ENCODE assay signal across 17 mouse cellular contexts in the genomic region with DNA sequence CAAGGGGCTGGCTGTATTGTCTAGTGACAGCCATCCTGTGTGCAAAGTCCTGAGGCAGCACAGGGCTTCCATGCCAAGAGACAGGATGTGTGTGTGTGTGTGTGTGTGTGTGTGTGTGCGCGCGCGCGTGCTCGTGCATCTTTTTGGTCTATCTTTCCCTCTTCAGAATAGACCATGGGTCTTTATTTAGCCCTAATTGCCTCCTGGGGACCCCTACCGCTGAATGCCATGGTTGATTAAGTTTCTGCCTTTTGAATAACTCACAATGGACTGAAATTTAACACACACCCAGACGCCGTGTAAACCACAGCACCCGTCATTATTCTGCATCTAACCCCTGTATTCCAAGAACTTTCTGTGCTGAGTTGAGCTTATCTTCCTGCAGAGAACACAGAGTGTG.
DNase-seq lines count a peak whose midpoint lies in the region; ATAC-seq and TF ChIP-seq lines count a peak whose summit lies in the region.
"Had no signal": no experiment of that assay in that cellular context is flagged by ENCODE, and none has a peak within 500 bp of the region (broad histone marks: within the 10 kb centered on the region; RNA-seq: fewer than 3 reads in every experiment).

No protein-coding gene starts in this region.

- H3K4me2 ChIP-seq in embryonic facial prominence, embryonic 11.5 days (ENCODE audit: low read depth, low read length) = no peak overlapping the region
- no peak overlapping the region for H3K4me2 ChIP-seq in neural tube, embryonic 13.5 days
- H3K4me2 ChIP-seq in neural tube, embryonic 15.5 days = no peak overlapping the region
- H3K4me2 ChIP-seq in forebrain, postnatal 0 days (ENCODE audit: low read depth) = no peak overlapping the region
- H3K4me2 ChIP-seq: heart, embryonic 11.5 days; lung, embryonic 15.5 days had no signal

- no peak overlapping the region for H3K9ac ChIP-seq in embryonic facial prominence, embryonic 11.5 days (replicated peaks; ENCODE audit: low read length)
- H3K9ac ChIP-seq in neural tube, embryonic 13.5 days = no peak overlapping the region
- H3K9ac ChIP-seq in neural tube, embryonic 15.5 days (replicated peaks) = no peak overlapping the region
- no peak overlapping the region for H3K9ac ChIP-seq in forebrain, postnatal 0 days
- H3K9ac ChIP-seq: liver, embryonic 14.5 days; lung, embryonic 15.5 days had no signal

- no peaks in the 10 kb centered on the region for H3K4me1 ChIP-seq in embryonic facial prominence, embryonic 11.5 days (ENCODE audit: control insufficient read depth, insufficient read depth, low read length)
- peaks cover 23% of the 10 kb centered on the region for H3K4me1 ChIP-seq in embryonic facial prominence, embryonic 10.5 days
- H3K4me1 ChIP-seq in neural tube, embryonic 13.5 days (replicated peaks) = peaks cover 26% of the 10 kb centered on the region
- peaks cover 22% of the 10 kb centered on the region for H3K4me1 ChIP-seq in neural tube, embryonic 15.5 days
- peaks cover 6% of the 10 kb centered on the region; the same call in 1 of the 2 replicates for H3K4me1 ChIP-seq in forebrain, postnatal 0 days (ENCODE audit: insufficient read depth)
- H3K4me1 ChIP-seq: lung, embryonic 15.5 days had no signal

- WGBS in embryonic facial prominence, embryonic 11.5 days = 67% methylated on average over 10 of the region's 10 CpGs
- WGBS in embryonic facial prominence, embryonic 10.5 days = 75% methylated on average over 10 of the region's 10 CpGs
- WGBS in neural tube, embryonic 13.5 days = 26% methylated on average over 10 of the region's 10 CpGs
- 26% methylated on average over 10 of the region's 10 CpGs for WGBS in neural tube, embryonic 15.5 days
- 11% methylated on average over 10 of the region's 10 CpGs for WGBS in forebrain, postnatal 0 days

- H3K27ac ChIP-seq in embryonic facial prominence, embryonic 11.5 days (replicated peaks; ENCODE audit: low read depth, low read length) = no peak overlapping the region
- no peak overlapping the region for H3K27ac ChIP-seq in embryonic facial prominence, embryonic 10.5 days (replicated peaks)
- H3K27ac ChIP-seq in neural tube, embryonic 13.5 days (replicated peaks) = 0 out of 2 replicates have a peak overlapping the region, but pooled peaks have one; percentile 59
- H3K27ac ChIP-seq in neural tube, embryonic 15.5 days (replicated peaks) = no peak overlapping the region
- H3K27ac ChIP-seq in forebrain, postnatal 0 days (ENCODE audit: low read depth, low read length) = no peak overlapping the region
- H3K27ac ChIP-seq: layer of hippocampus, adult 2 months; liver, embryonic 14.5 days; lung, embryonic 15.5 days had no signal

- no peak for DNase-seq in embryonic facial prominence, embryonic 11.5 days (ENCODE audit: low spot score)
- no peak for DNase-seq in embryonic facial prominence, embryonic 10.5 days (ENCODE audit: low spot score)
- DNase-seq in forebrain, postnatal 0 days = no peak
- DNase-seq in retina, postnatal 1 day = peak; percentile 60
- no peak for DNase-seq in kidney, postnatal 14 days
- DNase-seq in kidney, adult 8-10 months = no peak
- DNase-seq: cerebellum, adult 8-10 months; heart, postnatal 10 days; lung, postnatal 4 days had no signal

- no peaks in the 10 kb centered on the region for H3K9me3 ChIP-seq in embryonic facial prominence, embryonic 11.5 days (replicated peaks; ENCODE audit: control insufficient read depth, low read length)
- no peaks in the 10 kb centered on the region for H3K9me3 ChIP-seq in embryonic facial prominence, embryonic 10.5 days
- no peaks in the 10 kb centered on the region for H3K9me3 ChIP-seq in neural tube, embryonic 13.5 days
- H3K9me3 ChIP-seq in neural tube, embryonic 15.5 days (replicated peaks) = no peaks in the 10 kb centered on the region
- no peaks in the 10 kb centered on the region for H3K9me3 ChIP-seq in forebrain, postnatal 0 days (ENCODE audit: low read length)
- H3K9me3 ChIP-seq: lung, embryonic 15.5 days had no signal

- no peaks in the 10 kb centered on the region for H3K36me3 ChIP-seq in embryonic facial prominence, embryonic 11.5 days (replicated peaks; ENCODE audit: control insufficient read depth, insufficient read depth, low read depth, low read length)
- no peaks in the 10 kb centered on the region for H3K36me3 ChIP-seq in embryonic facial prominence, embryonic 10.5 days (replicated peaks)
- H3K36me3 ChIP-seq in neural tube, embryonic 13.5 days = no peaks in the 10 kb centered on the region
- H3K36me3 ChIP-seq in neural tube, embryonic 15.5 days = no peaks in the 10 kb centered on the region
- H3K36me3 ChIP-seq in forebrain, postnatal 0 days (ENCODE audit: insufficient read depth) = no peaks in the 10 kb centered on the region
- H3K36me3 ChIP-seq: G1E; lung, embryonic 15.5 days had no signal

- 0 out of 2 replicates have a peak, but pooled peaks have one; percentile 35 for ATAC-seq in embryonic facial prominence, embryonic 11.5 days (replicated peaks; ENCODE audit: insufficient number of reproducible peaks, low FRiP score, low TSS enrichment, low read depth)
- no peak for ATAC-seq in neural tube, embryonic 13.5 days (ENCODE audit: low read depth)
- ATAC-seq in neural tube, embryonic 15.5 days (ENCODE audit: low FRiP score) = no peak
- ATAC-seq in forebrain, postnatal 0 days = 0 out of 2 replicates have a peak, but pooled peaks have one; percentile 2
- ATAC-seq: CD4-positive, CD25-positive, alpha-beta regulatory T cell, adult 4 months had no signal

- no peak for TF ChIP-seq CTCF in forebrain, postnatal 0 days (IDR thresholded peaks at IDR 0.05; ENCODE audit: low read depth)

- no peak overlapping the region for H3K4me3 ChIP-seq in embryonic facial prominence, embryonic 11.5 days (ENCODE audit: low read depth, low read length)
- no peak overlapping the region for H3K4me3 ChIP-seq in embryonic facial prominence, embryonic 10.5 days
- no peak overlapping the region for H3K4me3 ChIP-seq in neural tube, embryonic 13.5 days
- no peak overlapping the region for H3K4me3 ChIP-seq in neural tube, embryonic 15.5 days (replicated peaks)
- H3K4me3 ChIP-seq in forebrain, postnatal 0 days (ENCODE audit: low read depth, low read length) = no peak overlapping the region
- H3K4me3 ChIP-seq: layer of hippocampus, adult 2 months; lung, embryonic 15.5 days had no signal

- H3K27me3 ChIP-seq in embryonic facial prominence, embryonic 11.5 days (ENCODE audit: control insufficient read depth, insufficient read depth, low read length) = no peaks in the 10 kb centered on the region
- H3K27me3 ChIP-seq in embryonic facial prominence, embryonic 10.5 days (replicated peaks; ENCODE audit: low read depth, poor library complexity, severe bottlenecking) = 0 out of 2 replicates have a peak, but pooled peaks cover 4% of the 10 kb centered on the region
- H3K27me3 ChIP-seq in neural tube, embryonic 13.5 days = peaks cover 12% of the 10 kb centered on the region; the same call in 1 of the 2 replicates
- H3K27me3 ChIP-seq in neural tube, embryonic 15.5 days (replicated peaks) = peaks cover 4% of the 10 kb centered on the region; the same call in 1 of the 2 replicates
- no peaks in the 10 kb centered on the region for H3K27me3 ChIP-seq in forebrain, postnatal 0 days (ENCODE audit: insufficient read depth, low read length)
- H3K27me3 ChIP-seq: lung, embryonic 15.5 days had no signal

Comparison
In these comparisons a context has a peak if more than half of its experiments do, and no peak if none do; other contexts are left out.
1. ATAC-seq: peak in embryonic facial prominence, embryonic 11.5 days (single experiment) and forebrain, postnatal 0 days (single experiment); none in neural tube, embryonic 13.5 days (single experiment) and neural tube, embryonic 15.5 days (single experiment).